Mouse (Mus musculus): ENCODE measurements at regions not wholly inside any gene's neighbourhood (a gene's known extent, or its start where the extent isn't known, plus 50 kb on each side); places are given as distances from the start of the nearest gene placed in this dataset.
"Not testable (repeated sequence)": the region's sequence is repeated elsewhere in the genome, so short reads cannot be mapped to it uniquely, and the experiment has no call there.

DNA sequence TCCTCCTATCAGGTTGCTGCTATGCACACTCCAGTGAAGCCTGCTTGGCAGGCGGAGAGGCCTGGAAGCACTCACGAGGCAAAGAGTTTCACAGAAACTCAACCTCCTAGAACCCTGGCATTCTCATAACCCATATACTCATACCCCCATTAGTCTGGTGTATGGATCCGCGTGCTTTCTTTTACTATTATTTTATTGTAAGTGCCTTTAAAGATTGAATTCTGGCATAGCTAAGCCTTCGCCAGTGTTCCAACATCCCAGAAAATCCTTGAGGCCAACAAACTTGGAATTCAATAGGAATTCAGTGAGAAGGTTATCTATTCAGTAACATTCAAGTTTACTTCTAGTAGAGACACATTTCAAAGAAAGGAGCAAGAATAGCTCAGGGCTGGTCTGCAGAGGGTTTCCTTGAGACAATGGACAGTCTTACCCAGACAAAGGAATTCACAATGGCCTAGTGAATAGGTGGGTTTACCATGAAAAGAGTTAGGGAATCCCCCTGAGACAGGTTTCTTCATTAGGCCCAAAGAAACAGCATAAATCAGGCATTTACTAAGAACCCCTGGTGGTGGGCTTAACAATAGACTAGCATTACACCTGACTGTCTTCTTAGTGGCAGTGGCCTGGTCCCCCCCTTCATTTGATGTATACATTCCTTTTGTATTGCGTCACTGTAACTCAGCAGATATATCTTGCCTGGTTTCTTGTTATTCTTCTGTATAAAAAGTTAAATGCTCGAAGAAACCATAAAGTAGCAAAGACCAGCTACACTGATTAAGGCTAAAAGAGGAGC lies 80.8 kb upstream of the Gm15446 start:
- TF ChIP-seq POLR2A (IDR thresholded peaks at IDR 0.05; ENCODE audit: low read depth, low read length); CTCF (conservative IDR thresholded peaks at IDR 0.05 in 1 of 2, IDR thresholded peaks at IDR 0.05 in 1 of 2; ENCODE audit: low read depth in 2 of 2, low read length in 2 of 2); TCF12 (IDR thresholded peaks at IDR 0.05; ENCODE audit: low read depth, low read length); MAZ (IDR thresholded peaks at IDR 0.05; ENCODE audit: low read depth, low read length); USF1 (IDR thresholded peaks at IDR 0.05; ENCODE audit: low read depth, low read length); KAT2A (IDR thresholded peaks at IDR 0.05; ENCODE audit: insufficient replicate concordance, low read length): not testable (repeated sequence)

Data from CH12.LX (cell line).